Mouse (Mus musculus): Measurements from ENCODE around the gene Hist1h2ah. TPM values are rescaled to one million over a fixed set of nuclear protein-coding genes. Genes with fewer than 3 reads are reported as not detected.

Gene Hist1h2ah
- total and polyA plus RNA-seq, 3 experiments, result 2.3 to 628 (median 8.1) TPM

- no peaks in the 10 kb centered on the region for H3K9me3 ChIP-seq (replicated peaks; ENCODE audit: low read length)
- no peak overlapping the region for H3K27ac ChIP-seq (ENCODE audit: insufficient read depth, low read depth)
- no peaks in the 10 kb centered on the region for H3K36me3 ChIP-seq (replicated peaks in 1 of 2; ENCODE audit: control insufficient read depth in 1 of 2, insufficient read depth in 1 of 2, low read length in 1 of 2)
- H3K4me1 ChIP-seq (ENCODE audit: control insufficient read depth in 1 of 2, insufficient read depth in 2 of 2), result peaks cover 0 to 21% of the 10 kb centered on the region in 2 experiments; a peak in 3 of 4 replicates
- no peak overlapping the region for H3K4me3 ChIP-seq (replicated peaks in 1 of 3; ENCODE audit: low read depth in 2 of 3, low read length in 2 of 3, poor library complexity in 1 of 3)
- dilution Hi-C loops (cut with MboI; ENCODE audit: extremely low pct_ligation_motif_present, extremely low pct_unique_long_range_greater_than_20kb, low sequenced_read_pairs), result no loop called here
- no peak overlapping the region for H3K9ac ChIP-seq (ENCODE audit: insufficient read depth, low read depth)
- DNase-seq (ENCODE audit: extremely low read depth), result no peak
- H3K27me3 ChIP-seq (replicated peaks), result no peaks in the 10 kb centered on the region
- H3K79me2 ChIP-seq (replicated peaks; ENCODE audit: control insufficient read depth, extremely low read depth, insufficient read depth, poor library complexity, severe bottlenecking), result no peaks in the 10 kb centered on the region
- TF ChIP-seq MAZ (IDR thresholded peaks at IDR 0.05; ENCODE audit: low read depth, low read length) (no peak), IRF4 (IDR thresholded peaks at IDR 0.05; ENCODE audit: low read depth, low read length) (peak; percentile 53; the same call in 1 of the 2 replicates), RAD21 (IDR thresholded peaks at IDR 0.05; ENCODE audit: low read depth, low read length) (no peak), EP300 (IDR thresholded peaks at IDR 0.05; ENCODE audit: low read length) (peak; percentile 55), CHD2 (IDR thresholded peaks at IDR 0.05; ENCODE audit: low read length) (no peak), KAT2A (IDR thresholded peaks at IDR 0.05; ENCODE audit: insufficient replicate concordance, low read length) (no peak), USF2 (conservative IDR thresholded peaks at IDR 0.05; ENCODE audit: low read depth, low read length) (no peak)
- in situ Hi-C loops (cut with MboI; ENCODE audit: low pct_ligation_motif_present, low pct_unique_long_range_greater_than_20kb, low sequenced_read_pairs), result no loop called here
- H3K4me2 ChIP-seq (ENCODE audit: insufficient read depth, low read depth, poor library complexity, severe bottlenecking), result no peak overlapping the region
These were observed 18.4 kb upstream of the Hist1h2ah start for GRCm38 (mm10) chr13:22053754-22054153.

- H3K9ac ChIP-seq (ENCODE audit: insufficient read depth, low read depth), result peak overlapping the region; percentile 52; the same call in 1 of the 2 replicates
- peaks cover 0 to 41% of the 10 kb centered on the region in 2 experiments; a peak in 3 of 4 replicates for H3K4me1 ChIP-seq (ENCODE audit: control insufficient read depth in 1 of 2, insufficient read depth in 2 of 2)
- H3K4me2 ChIP-seq (ENCODE audit: insufficient read depth, low read depth, poor library complexity, severe bottlenecking), result peak overlapping the region; percentile 61
- H3K9me3 ChIP-seq (replicated peaks; ENCODE audit: low read length), result no peaks in the 10 kb centered on the region
- dilution Hi-C loops (cut with MboI; ENCODE audit: extremely low pct_ligation_motif_present, extremely low pct_unique_long_range_greater_than_20kb, low sequenced_read_pairs) (no loop called here), in situ Hi-C loops (cut with MboI; ENCODE audit: low pct_ligation_motif_present, low pct_unique_long_range_greater_than_20kb, low sequenced_read_pairs) (no loop called here)
- DNase-seq (ENCODE audit: extremely low read depth), result no peak
- H3K79me2 ChIP-seq (replicated peaks; ENCODE audit: control insufficient read depth, extremely low read depth, insufficient read depth, poor library complexity, severe bottlenecking), result no peaks in the 10 kb centered on the region
- no peak overlapping the region for H3K27ac ChIP-seq (ENCODE audit: insufficient read depth, low read depth)
- TF ChIP-seq ZNF384 (IDR thresholded peaks at IDR 0.05; ENCODE audit: low read depth, low read length), result no peak
- TF ChIP-seq NRF1 (IDR thresholded peaks at IDR 0.05; ENCODE audit: low read depth, low read length), result no peak
- TF ChIP-seq IRF4 (IDR thresholded peaks at IDR 0.05; ENCODE audit: low read depth, low read length), result no peak
- TF ChIP-seq RCOR1 (conservative IDR thresholded peaks at IDR 0.05; ENCODE audit: low read depth, low read length), result no peak
- TF ChIP-seq MXI1 (IDR thresholded peaks at IDR 0.05; ENCODE audit: low read depth, low read length), result no peak
- TF ChIP-seq USF2 (conservative IDR thresholded peaks at IDR 0.05; ENCODE audit: low read depth, low read length), result no peak
- TF ChIP-seq ELF1 (IDR thresholded peaks at IDR 0.05; ENCODE audit: low read depth, low read length), result no peak
- TF ChIP-seq CHD1 (IDR thresholded peaks at IDR 0.05; ENCODE audit: low read depth, low read length), result no peak
- TF ChIP-seq ZMIZ1 (IDR thresholded peaks at IDR 0.05; ENCODE audit: low read depth, low read length), result no peak
- no peak for TF ChIP-seq TCF12 (IDR thresholded peaks at IDR 0.05; ENCODE audit: low read depth, low read length)
- no peak for TF ChIP-seq KAT2A (IDR thresholded peaks at IDR 0.05; ENCODE audit: insufficient replicate concordance, low read length)
- TF ChIP-seq PAX5 (IDR thresholded peaks at IDR 0.05; ENCODE audit: low read length), result no peak
- H3K27me3 ChIP-seq (replicated peaks), result no peaks in the 10 kb centered on the region
- peak overlapping the region in 2 of 3 experiments; percentile 38 to 60 for H3K4me3 ChIP-seq (replicated peaks in 1 of 3; ENCODE audit: low read depth in 2 of 3, low read length in 2 of 3, poor library complexity in 1 of 3)
- no peaks in the 10 kb centered on the region for H3K36me3 ChIP-seq (replicated peaks in 1 of 2; ENCODE audit: control insufficient read depth in 1 of 2, insufficient read depth in 1 of 2, low read length in 1 of 2)
These were observed 16.1 kb upstream of the Hist1h2ah start for GRCm38 (mm10) chr13:22051523-22051859.
